Mouse (Mus musculus) left cerebral cortex, postnatal 14 days (tissue): ENCODE results near the gene Irak4. TPM values are rescaled to one million over a fixed set of nuclear protein-coding genes. Genes with fewer than 3 reads are reported as not detected.
A peak's percentile ranks its signal among the peaks of the same experiment; 100 is the strongest.

Experiments
- DNase-seq, 2 experiments: peaks; one replicate each; pipeline ENCODE4 v3.0.0; 2021 to 2022; ENCODE audit warnings: low spot score in 2 of 2, mixed read lengths in 1 of 2
- intact Hi-C: fragments of 180-260 bp; cut with DNase I; formaldehyde crosslinking; loops from one replicate; pipeline ENCODE4 v1.15.1; 2025
- total RNA-seq, 2 experiments: library from RNA; stranded (reverse); gene quantifications; 2 replicates each; pipeline ENCODE4 v1.2.3; 2021

Irak4 gene
- total RNA-seq, 2 experiments from 2014 or later, result 1.8 to 1.9 TPM

DNA sequence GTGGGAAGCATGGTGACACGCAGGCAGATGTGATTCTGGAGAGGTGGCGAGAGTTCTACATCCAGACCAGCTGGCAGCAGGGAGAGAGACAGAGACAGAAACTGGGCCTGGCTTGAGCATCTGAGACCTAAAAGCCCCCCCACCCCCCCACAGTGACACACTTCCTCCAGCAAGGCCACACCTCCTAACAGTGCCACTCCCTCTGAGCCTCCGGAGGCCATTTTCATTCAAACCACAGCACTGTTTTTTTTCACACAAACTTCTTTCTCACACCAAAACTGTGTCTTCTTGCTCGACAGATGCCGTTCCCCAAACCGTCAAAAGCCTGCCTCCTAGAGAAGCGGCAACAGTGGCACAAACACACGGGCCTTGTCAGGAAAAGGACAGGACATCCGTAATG, 10.1 kb downstream of the Irak4 start:
- no peak for DNase-seq
- intact Hi-C loops, result no loop called here

DNA sequence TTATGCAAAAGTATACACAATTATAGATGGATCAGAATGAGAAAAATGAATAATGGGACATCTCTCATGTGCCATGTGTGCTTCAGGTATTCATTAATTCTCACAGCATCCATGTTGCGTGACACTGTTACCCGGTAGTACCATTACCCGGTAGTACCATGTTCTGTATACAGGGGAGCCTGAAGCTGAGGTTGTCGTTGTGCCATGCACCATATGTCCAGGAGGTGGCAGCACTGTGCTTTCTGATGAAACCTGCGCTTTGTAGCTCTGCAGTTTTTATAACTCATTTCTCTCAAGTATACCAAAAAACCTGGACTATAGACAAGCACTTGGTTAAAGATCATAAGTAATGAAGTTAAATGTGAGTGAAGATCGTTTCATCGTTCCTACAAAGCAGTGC, 14.0 kb downstream of the Irak4 start:
- intact Hi-C loops, result loop anchor here (2.0 kb wide), 1 partner anchor 103 kb away; no protein-coding TSS in a partner anchor
- peak; percentile 94 to 96 for DNase-seq

GRCm38 (mm10) chr15:94558895-94559656, 15.6 kb downstream of the Irak4 start:
- DNase-seq, result no peak
- intact Hi-C loops, result no loop called here

DNA sequence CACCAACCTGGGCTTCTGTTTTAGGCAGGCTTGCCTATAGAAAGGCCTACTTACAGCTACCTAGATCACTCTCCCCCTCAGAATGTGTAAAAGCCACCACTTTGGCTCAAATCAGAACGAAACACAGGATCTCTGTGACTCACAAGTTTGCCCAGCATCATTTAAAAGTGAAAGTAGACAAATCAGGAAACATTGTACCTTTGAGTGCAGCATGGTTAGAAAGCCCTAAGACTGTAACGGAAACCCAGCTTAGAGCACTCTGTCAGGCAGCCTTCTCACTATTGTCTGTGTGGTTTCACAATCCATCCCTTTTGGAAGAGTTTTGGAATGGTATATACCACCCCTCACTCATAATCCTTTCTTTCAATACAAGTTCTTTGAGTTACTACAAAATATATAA, 21.5 kb downstream of the Irak4 start:
- DNase-seq, result no peak
- intact Hi-C loops, result no loop called here

DNA sequence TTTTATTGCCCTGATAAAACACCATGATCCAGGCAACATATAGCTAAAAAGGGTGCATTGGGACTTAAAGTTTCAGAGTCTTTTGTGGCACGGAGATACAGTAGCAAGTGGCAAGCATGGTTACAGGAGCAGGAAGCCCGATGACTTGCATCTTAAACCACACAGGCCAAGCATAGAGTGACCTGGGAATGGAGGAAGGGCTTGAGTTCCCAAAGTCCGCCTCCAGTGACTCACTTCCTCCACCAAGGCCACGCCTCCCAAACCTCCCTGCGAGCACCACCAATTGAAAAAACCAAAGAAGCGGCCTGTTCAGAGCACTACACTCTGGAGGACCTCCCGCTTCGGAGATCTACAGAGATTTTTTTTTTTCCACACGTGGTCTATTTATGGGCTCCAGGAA, 22.4 kb downstream of the Irak4 start:
- intact Hi-C loops, result no loop called here

DNA sequence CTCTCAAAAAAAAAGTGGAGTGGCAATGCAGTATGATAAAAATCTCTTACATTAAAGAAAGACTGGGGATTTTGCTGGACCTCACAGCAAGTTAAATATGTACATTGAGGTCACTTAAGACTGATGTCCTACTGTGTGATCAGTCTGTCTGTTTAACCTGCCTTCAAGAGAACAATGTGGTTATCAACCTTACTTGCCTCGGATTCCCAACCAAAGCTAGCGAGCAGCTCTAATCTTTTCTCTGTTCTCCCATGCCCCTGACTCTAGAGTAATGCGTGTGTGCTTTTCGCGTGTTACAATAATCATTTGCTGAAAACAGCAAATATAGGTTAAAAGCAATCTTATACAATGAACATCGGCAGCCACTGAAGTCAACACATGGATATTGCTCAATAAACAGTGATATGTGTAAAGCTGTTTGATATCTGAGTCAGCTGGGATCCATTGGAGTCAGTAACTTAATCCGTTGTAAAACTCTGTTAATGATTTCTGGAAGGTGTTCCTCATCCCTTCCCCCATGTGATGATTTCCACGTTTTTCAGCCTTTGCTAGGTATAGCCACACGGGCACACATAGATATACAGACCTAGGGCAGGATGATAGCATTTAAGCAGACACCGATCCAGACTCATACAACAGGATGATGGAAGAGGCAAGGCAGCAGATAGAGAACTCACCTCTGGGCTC, 25.2 kb downstream of the Irak4 start:
- no peak for DNase-seq
- intact Hi-C loops, result no loop called here

More for the DNA sequence above, 22.4 kb downstream of the Irak4 start:
- DNase-seq, result no peak

DNA sequence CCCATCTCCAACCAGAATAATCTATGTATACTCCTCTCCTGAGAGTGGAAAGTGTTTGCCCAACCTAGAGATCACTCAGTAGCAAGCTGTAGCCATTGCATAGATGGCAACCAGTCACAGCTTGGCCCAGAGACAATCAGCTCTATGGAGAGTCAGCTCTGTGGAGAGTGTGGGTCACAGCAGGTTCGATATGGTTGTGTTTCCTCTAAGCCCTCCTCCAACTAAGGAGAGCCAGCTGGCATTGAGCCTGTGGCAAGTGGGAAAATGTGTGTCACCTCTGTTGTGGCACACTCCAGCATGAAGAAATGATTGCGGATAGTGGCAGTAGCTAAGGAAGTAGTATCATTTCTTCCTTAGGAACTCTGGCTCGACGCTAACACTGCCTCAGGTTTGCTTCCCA, 28.1 kb downstream of the Irak4 start:
- DNase-seq, result no peak
- intact Hi-C loops, result no loop called here

DNA sequence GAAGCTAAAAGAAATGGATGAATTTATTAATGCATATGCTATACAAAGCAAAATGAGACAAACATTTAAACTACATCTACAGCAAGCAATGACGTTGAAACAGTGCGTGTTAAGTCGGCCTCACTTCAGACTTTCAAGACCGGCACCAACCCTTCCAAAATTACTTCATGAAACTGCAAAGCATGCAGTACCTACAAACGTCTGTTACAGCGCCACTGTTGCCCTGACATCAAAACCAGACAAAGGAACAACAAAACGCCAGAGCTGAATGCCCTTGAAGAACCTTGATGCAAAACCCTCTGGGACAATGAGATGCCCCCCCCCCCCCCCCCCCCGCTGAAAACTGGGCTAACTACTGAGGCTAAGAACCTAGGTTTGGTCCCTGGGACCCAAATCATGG, 29.3 kb downstream of the Irak4 start:
- no peak for DNase-seq
- intact Hi-C loops, result no loop called here

DNA sequence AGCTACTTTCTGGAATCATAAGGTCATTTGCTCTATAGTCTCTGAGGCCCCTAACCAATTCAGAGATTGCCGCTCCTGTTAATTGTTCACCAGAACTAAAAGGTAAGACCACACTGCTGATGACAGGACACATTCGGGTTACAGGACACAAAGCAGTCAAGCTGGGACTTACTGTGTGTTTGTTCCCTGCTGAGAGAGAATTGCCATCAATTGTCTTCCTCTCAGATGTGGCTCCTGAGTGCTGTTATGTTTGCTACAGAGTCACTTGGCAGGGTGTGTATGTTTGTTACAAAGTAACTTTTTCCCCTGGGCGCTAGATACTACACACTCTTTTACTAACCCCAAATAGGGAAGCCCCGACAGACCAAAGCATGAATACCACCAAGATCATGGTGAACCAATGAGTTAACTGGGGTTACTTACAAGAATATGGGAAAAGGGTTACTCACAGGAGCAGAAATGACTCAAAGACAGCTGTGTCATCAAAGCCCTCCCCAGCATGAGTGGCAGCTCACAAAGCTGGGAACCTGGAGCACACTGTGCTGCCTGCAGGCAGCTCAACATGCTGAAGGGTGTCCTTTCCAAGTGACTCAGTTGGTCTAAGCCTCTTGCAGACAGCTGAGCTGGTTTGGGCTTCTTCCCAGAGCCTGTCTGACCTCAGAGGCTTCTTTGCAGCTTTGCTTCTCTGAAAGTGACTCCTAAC, 31.3 kb downstream of the Irak4 start:
- intact Hi-C loops, result no loop called here
- DNase-seq, result no peak

DNA sequence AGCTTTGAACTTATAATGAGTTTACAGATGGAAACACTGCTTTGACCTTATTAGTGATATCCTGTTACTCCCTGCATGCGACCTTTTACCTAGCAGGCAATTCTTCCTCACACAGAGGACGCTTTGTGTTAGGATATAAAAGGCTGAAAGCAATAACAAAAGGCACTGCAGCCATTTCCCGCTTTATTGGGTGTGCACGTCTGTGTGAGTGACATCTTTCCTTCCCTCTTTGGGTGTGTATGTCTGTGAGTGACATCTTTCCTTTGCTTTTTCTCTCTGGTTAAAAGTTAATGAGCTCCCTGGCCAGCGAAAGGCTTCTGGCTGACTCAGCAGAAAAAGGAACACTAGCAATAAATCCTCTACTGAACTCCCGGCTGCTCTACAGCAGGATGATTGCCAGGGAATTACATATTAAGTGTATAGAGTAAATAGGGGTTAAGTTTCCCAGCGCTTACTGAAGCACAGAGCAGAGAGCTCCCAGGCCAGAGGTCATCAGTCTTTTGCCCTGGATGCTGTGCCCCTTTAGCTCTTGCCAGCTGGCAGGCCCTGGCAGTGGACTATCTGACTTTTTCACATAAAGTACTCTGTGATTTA, 38.7 kb downstream of the Irak4 start:
- intact Hi-C loops, result no loop called here

GRCm38 (mm10) chr15:94583153-94583552, 39.7 kb downstream of the Irak4 start:
- intact Hi-C loops, result no loop called here
- DNase-seq, result no peak

More for the DNA sequence above, 38.7 kb downstream of the Irak4 start:
- DNase-seq, result no peak

GRCm38 (mm10) chr15:94584738-94585137, 41.3 kb downstream of the Irak4 start:
- intact Hi-C loops, result loop anchor here (5.0 kb wide), 1 partner anchor 37 kb away; no protein-coding TSS in a partner anchor
- no peak for DNase-seq

- no peak for DNase-seq
- intact Hi-C loops, result loop anchor here (5.0 kb wide), 1 partner anchor 41 kb away; no protein-coding TSS in a partner anchor
Measured at GRCm38 (mm10) chr15:94587826-94588715, 44.6 kb downstream of the Irak4 start.

DNA sequence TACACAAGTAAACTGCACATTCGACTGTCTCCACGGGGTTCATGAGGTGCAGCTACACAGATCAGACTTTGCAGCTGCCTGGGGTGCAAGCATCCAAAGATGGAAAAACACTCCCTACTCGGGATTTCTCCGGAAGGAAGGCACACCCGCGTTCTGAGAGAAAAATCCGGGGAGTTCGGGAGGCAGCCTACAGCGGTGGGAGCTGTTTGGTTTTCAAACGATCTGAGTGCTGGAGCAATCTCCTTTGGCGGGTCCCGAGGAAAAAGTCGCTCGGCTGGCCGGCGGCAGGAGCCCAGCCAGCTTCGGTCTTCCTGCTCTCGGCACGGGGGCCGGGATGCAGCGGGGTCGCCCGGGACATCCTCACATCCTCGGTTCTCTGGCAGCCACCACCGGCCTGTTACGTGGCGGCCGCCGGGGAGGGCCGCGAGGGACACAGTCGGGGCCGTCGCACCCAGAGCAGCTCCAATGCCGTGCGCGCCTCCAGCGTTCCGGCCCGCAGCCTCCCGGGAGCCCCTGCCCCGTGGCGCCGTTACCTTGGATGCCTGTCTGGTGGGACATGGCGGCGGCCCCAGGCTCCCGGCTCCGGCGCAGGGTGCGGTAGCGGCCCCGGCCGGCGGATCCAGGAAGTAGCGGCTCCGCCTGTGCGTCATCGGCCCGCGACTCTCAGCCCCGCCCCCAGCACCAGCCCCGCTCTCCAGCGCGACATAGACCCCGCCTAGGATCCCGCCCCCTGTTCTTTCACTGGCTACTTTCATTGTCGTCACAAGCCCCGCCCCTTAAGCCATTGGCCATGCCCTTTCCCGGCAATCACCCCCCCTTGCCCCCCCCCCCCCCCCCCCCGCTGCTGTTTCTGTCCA, 46.0 kb downstream of the Irak4 start, which contains the start of gene Twf1:
TSS of gene Twf1 (minus strand) at position 671 of the 857 bp plus-strand sequence.
- peak; percentile 98 for DNase-seq
- intact Hi-C loops, result loop anchor here (5.0 kb wide), 1 partner anchor 42 kb away; no protein-coding TSS in a partner anchor

GRCm38 (mm10) chr15:94590083-94590482, 46.6 kb downstream of the Irak4 start:
- no peak for DNase-seq
- intact Hi-C loops, result no loop called here

DNA sequence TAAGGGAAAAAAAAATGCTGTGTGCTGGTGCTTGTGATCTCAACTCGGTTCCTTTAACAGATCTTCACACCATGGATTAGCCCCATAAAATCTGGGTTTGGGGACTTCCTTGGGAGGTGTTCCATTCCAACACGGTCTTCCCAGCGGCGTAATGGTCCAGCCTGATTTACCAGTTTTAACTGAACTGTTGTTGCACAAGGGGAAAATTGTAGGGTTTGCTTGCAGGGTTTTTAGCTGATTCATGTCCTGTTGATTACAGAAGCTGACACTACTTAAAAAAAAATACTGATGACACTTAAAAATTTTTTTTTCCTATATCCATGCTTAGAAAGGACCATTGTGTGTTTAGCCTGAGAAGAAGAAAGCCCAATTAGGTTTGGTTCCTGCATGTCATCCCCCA, 47.9 kb downstream of the Irak4 start:
- intact Hi-C loops, result no loop called here
- DNase-seq, result no peak

DNA sequence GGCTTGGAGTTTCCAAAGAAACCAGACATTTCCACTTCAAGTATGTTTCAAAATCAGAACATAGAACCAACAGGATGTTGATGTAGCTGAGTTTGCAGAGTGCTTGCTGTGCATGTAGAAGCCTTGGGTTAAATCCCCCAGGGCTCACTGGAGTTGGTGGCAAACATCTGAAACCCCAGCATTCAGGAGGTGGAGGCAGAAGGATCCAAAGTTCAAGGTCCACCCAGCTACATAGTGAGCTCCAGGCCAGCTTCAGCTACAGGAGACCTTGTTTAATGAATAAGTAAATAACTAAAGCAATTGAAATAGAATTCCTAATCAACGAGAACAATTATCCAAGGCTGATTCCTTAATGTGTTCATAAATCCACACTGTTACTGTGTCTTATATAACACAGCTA, 50.1 kb downstream of the Irak4 start:
- DNase-seq, result no peak
- intact Hi-C loops, result no loop called here

GRCm38 (mm10) chr15:94600145-94600707, 56.8 kb downstream of the Irak4 start:
- no peak for DNase-seq
- intact Hi-C loops, result no loop called here
